Mouse (Mus musculus) erythroblast, embryonic 14.5 days (primary cell): ENCODE measurements around the gene Ubqln5.

ENCODE experiments used
- GATA1 ChIP-seq: IDR thresholded peaks from 2 replicates; pipeline ENCODE4 v1.6.1; 2012; ENCODE audit warnings: low read length, inconsistent platforms, mixed read lengths
- TAL1 ChIP-seq: IDR thresholded peaks from 3 replicates; pipeline ENCODE4 v1.6.1; 2012; ENCODE audit warnings: low read length, inconsistent platforms, mixed read lengths

GRCm38 (mm10) chr7:104104757-104104972 lies 25.0 kb downstream of the Ubqln5 start, which contains the start of gene Olfr646:
- no peak for TF ChIP-seq GATA1
- no peak for TF ChIP-seq TAL1
